Mouse (Mus musculus) small intestine, adult 2 months (tissue): Measurements from ENCODE around the gene E330017A01Rik.

Experiments used
- CTCF ChIP-seq: fragments of 200-500 bp; IDR thresholded peaks from 2 replicates; pipeline ENCODE4 v1.5.1; 2012; ENCODE audit warnings: low read depth, mild to moderate bottlenecking, control low read depth, inconsistent platforms, low read length, moderate library complexity, mixed read lengths; ENCODE audit not compliant: insufficient replicate concordance, insufficient read length; ENCODE audit errors: extremely low read depth
- POLR2A ChIP-seq: fragments of 200-500 bp; IDR thresholded peaks from 2 replicates; pipeline ENCODE4 v1.6.1; 2012; ENCODE audit warnings: low read depth, mild to moderate bottlenecking, control low read depth, inconsistent platforms, low read length, moderate library complexity

- no peak for TF ChIP-seq POLR2A
- TF ChIP-seq CTCF = no peak
Observed at GRCm38 (mm10) chr16:58612969-58613368, 25.6 kb downstream of the E330017A01Rik start.
